Mouse (Mus musculus) cerebellum, adult 9-10 months (tissue): ENCODE results near the gene Gsc.
"Not testable (repeated sequence)": the region's sequence is repeated elsewhere in the genome, so short reads cannot be mapped to it uniquely, and the experiment has no call there.

ENCODE experiments used
- DNase-seq: peaks from one replicate; pipeline ENCODE4 v3.0.0; 2022

Gsc gene

DNA sequence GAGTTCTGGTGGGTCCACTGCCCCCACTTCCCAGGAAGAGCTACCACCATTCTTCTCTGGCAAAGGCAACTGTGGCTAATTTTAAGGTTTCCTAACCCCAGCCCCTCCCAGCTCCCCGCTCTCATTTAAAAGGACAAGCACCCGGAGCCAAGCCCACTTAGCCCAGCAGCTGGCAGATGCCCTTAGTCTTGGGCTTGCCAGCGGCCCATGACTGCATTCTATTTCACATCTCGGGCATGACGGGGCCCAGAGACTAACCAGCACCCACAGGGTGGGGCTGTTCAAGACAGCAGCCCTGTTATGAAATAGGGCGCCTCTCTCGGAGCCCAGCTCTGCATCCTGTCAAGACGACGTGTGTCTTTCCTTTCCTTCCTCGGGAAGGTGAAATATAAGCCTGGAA is 22.9 kb downstream of the Gsc start:
- no peak for DNase-seq

DNA sequence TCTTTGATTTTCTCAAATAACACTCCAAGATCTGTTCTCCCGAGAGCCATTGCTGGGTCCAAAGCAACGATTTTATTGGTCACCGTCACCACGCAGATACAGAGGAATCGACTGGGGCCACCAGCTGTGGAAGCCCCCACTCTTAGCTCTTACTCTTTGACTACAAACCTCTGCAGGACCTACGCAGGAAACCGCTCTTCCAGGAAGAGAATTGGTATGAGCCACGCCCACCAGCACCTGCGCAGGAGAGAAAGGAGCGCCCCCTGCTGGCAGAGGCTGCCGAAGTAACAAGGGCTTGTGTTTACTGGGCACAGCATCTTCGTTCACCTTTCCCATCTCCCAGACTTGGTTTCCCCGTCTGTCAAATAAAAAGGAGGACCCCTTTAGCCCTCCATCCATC is 25.0 kb downstream of the Gsc start:
- peak; percentile 23 for DNase-seq

DNA sequence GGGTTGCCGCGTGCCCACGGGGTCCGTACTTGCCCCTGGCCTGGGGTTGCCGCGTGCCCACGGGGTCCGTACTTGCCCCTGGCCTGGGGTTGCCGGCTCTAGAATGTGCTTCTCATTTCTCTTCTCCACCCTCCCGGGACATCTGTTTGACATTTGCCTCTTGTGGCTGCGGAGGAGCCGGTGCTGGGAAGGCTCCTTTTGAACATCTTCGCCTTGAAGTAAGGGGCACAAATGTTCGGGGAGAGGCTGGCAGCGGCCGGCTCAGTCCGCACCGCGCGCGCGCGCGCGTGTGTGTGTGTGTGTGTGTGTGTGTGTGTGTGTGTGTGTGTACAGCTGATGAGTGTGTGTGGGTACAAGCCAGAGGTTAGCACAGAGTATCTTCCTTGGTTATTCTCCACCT is 26.1 kb downstream of the Gsc start:
- not testable (repeated sequence) for DNase-seq

DNA sequence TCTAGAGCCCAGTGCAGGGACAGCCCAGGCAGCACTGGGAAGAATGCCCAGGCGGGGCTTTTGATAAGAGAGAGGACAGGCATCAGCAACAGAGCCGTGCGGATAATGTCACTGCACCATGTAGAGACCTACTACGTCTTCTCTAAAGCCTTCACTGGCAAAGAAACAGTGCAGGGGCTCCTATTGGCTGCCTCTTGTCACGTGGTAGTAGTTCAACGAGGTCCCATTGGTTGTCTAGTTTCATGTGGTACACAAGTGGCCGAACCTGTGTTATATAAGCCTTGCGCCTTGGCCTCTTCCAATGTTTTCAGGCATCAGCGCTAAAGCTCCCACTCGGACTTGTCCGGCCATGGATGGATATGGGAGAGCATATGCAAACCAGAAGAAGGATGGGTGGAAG is 29.4 kb downstream of the Gsc start:
- DNase-seq: no peak

DNA sequence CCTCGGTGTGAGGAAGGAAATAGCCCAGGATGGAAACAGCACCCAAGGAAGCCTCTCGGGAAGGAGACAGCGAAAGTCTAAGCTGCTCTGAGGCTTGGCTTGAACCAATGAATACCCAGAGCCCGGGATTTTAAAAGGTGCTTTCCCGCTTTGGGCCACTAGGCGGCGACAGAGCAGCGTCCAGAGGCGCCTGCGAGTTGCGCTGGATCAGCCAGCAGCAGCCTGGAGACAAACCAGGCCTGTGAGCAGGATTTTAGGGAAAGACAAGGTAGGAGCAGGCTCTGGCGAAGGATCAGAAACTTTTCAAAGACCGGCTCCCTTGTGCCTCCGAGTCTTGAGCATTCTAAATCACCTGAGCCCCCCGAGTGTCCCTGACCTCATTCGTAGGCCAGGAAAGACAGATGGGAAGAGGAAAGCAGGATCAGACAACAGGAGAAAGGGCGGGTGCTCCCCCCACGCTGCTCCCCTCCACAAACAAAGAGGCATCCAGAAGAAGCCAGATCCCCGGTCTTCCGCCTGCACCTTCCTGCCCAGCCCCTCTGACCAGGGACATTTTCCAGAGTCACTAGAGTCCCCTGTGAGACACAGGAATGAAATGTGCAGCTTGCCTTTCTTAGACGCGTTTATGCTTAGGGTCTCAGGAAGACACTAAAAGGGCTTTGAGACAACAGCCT is 32.9 kb downstream of the Gsc start:
- peak; percentile 85 for DNase-seq

DNA sequence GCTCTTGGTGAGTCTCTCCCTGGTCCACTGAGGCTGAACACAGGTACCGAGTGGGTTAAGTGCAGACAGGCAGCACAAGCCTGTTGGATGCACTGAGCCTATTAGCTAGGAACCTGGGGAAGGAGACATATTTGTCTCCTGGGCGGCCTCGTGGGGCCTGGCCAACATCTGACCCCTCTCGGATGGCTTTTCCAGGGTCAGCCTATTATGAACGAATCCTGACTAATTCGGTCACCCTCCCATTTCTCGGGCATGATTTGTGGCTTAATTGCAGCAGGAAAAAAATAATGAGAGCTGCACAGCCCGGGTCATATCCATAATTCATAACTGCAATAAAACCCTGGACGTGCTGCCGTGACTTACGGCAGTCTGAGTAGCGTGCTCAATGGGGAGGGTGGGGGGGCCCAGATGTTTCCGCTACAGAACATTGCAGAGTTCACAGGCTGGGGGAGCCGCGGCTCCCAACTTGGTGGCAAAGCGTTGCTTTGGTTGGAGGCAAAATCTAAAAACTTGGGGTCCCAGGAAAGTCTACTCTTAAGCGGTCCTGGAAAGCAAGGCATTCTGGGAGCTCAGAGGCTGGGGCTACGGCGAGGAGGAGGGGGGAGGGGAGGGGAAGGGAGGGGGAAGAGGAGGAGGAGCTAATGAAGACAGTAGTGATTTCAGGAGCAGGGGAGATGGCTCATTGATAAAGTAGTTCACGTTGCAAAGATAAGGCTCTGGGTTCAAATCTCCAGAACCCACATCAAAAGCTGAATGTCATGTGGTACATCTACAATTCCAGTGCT is 39.0 kb downstream of the Gsc start:
- DNase-seq: no peak

DNA sequence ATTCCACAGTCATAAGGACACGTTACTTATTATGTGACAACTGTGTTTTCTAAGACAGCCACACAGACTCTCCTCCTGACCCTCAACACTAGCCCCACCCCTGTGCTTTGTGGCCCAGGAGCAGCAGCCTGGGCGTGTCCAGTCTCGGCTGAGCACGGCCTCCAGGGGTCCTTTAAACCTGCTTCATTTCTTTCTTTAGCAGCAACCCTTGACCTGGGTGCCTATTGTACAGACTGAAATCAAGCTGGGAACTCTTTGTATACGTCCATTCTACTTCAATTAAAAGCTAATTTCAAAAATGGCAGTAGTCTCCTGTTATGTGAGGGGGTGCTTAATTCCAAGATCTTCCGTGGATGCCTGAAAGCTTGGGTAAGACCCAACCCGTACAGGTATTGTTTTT is 39.9 kb downstream of the Gsc start:
- no peak for DNase-seq

DNA sequence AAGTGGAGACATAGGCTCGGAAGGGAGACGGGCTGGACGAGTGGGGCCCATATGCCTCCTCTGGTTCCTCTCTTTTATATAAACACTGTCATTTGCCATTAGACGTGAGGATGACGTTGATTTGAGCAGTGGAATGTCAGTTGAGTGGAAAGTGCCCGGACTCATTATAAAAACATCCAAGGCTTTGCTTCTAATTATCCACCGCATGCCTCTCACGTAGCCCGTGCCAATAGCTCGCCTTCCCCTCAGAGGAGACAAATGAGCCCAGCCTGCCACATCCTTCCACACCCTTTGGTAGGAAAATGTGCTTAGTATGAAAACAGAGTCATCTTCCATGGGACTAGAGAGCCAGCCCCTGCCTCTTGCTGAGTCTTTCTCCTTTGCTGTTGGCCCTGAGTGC is 41.8 kb downstream of the Gsc start:
- DNase-seq: no peak

DNA sequence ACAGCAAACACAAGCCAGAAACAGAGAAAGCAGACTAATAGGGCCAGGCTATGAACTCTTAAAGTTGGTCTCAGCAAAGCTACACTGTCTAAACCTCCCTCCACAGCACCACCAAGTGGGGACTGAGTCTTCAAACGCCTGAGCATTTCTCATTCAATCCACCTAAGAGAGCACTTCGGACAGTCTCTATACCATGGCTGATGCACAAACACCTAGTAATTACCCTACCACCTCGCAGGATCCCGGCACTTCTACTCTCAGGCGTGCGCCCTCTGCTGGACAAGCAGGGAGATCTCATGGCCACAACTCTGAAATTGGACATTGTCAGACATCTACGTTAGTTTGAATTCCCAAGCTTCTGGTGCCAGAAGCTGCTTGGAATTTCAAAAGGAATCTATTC is 46.2 kb downstream of the Gsc start:
- DNase-seq: peak; percentile 24

DNA sequence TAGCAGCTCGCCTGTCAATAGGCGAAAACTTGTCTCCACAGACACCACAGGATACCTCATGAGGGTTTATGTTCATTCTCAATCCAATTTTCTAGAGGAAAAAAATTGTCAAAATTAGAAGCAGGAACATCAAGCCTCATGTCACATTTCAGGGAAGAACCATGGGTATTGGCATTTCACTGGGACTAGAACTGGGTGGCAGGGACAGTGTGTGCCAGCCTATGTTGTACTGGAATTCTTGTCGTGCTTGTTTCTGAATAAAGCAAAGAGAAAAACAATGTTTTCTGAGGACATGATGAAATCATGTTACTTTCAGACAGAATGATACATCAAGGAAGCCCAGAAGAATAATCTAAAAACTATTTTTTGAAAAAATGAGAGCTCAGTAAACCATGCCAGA is 47.5 kb downstream of the Gsc start:
- DNase-seq: no peak

DNA sequence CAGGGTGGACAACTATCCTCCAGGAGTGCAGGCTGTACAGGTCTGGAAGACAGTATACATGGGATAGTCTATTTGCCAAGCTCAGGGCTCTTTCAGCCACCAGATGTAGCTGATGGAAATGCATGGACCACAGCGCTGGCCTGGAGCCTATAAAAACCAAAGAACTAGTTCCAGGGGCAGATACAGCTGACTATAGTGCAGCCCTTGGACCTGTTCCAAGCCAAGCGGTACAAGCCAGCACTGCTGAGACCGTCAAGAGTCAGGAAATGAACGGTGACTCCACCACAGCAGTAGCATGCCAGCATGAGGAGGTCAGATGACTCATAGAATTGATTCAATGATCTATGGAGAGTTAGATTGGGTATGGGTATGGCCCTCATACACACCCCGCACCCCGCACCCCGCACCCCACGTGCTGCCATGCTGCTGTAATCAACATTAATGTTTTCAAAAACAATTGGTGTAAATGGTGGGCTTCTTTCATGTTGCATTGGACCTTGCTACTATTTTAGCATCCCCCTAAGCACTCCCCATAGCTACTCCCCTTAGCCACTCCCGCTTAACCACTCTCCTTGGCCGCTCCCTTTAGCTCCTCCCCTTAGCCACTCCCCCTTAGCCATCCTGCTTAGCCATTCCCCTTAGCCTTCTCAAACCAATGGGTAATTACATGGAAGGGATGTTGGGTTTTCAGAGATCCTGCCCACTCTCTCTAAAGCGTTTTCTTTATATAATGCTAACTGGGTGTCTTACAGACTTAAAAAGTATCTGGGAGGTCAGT is 50.3 kb downstream of the Gsc start:
- no peak for DNase-seq
